Mouse (Mus musculus) G1E (cell line): ENCODE data around the gene Edar. TPM values are rescaled to one million over a fixed set of nuclear protein-coding genes. Genes with fewer than 3 reads are reported as not detected.

Experiments used
- ATAC-seq: 2 replicates; pipeline ENCODE4 v1.8.0; 2016; ENCODE audit warnings: mild to moderate bottlenecking; ENCODE audit not compliant: insufficient number of reproducible peaks, poor library complexity, low FRiP score, severe bottlenecking; ENCODE audit errors: extremely low read depth
- DNase-seq: peaks from one replicate; pipeline ENCODE4 v3.0.0; 2012; ENCODE audit warnings: low spot score
- H3K27me3 ChIP-seq: 2 replicates; pipeline ENCODE4 v1.6.1; 2012; ENCODE audit warnings: mild to moderate bottlenecking, low read length, inconsistent platforms; ENCODE audit not compliant: insufficient read depth
- H3K36me3 ChIP-seq: replicated peaks from 2 replicates; pipeline ENCODE3; 2012; ENCODE audit warnings: mild to moderate bottlenecking, inconsistent platforms
- H3K4me1 ChIP-seq: 2 replicates; pipeline ENCODE4 v1.6.1; 2012; ENCODE audit warnings: low read depth, low read length, inconsistent platforms, mixed read lengths; ENCODE audit not compliant: insufficient read depth
- H3K4me3 ChIP-seq: 2 replicates; pipeline ENCODE4 v1.5.1; 2012; ENCODE audit warnings: low read depth, mild to moderate bottlenecking, inconsistent platforms, low read length, moderate library complexity, mixed read lengths
- H3K9me3 ChIP-seq: replicated peaks from 2 replicates; pipeline ENCODE4 v1.6.1; 2012; ENCODE audit warnings: inconsistent platforms
- CTCF ChIP-seq: IDR thresholded peaks from 2 replicates; pipeline ENCODE4 v1.5.1; 2012; ENCODE audit warnings: low read depth, low read length, inconsistent platforms, mixed read lengths
- GATA1 ChIP-seq: IDR thresholded peaks from 2 replicates; pipeline ENCODE4 v1.6.1; 2012; ENCODE audit warnings: borderline replicate concordance, low read length, inconsistent platforms, mixed read lengths
- GATA2 ChIP-seq: IDR thresholded peaks from 2 replicates; pipeline ENCODE4 v1.6.1; 2012; ENCODE audit warnings: low read depth, low read length, inconsistent platforms, borderline replicate concordance
- POLR2AphosphoS5 ChIP-seq: IDR thresholded peaks from 2 replicates; pipeline ENCODE4 v1.6.1; 2012; ENCODE audit warnings: low read depth, low read length, inconsistent platforms; ENCODE audit not compliant: insufficient replicate concordance
- TAL1 ChIP-seq: conservative IDR thresholded peaks from 2 replicates; pipeline ENCODE4 v1.6.1; 2012; ENCODE audit warnings: low read depth, low read length, inconsistent platforms, mixed read lengths
- polyA plus RNA-seq: library from polyadenylated mRNA; stranded (reverse); fragments of >175 nt; gene quantifications from 2 replicates; pipeline ENCODE4 v1.2.3, GENCODE M21; 2012
- total RNA-seq, 2 experiments: library from RNA; stranded (forward) in 1 of 2; stranded (reverse) in 1 of 2; fragments of 200-1000 nt in 1 of 2; fragments of >200 nt in 1 of 2; fragmentation: Nextera tagmentation in 1 of 2; gene quantifications; 2 replicates each; pipeline ENCODE4 v1.2.3; 2014 to 2017

Edar gene
- total and polyA plus RNA-seq, 3 experiments, result not detected

- DNase-seq (no peak), ATAC-seq (no peak)
- Histone ChIP-seq H3K4me3 (no peak overlapping the region), H3K4me1 (no peaks in the 10 kb centered on the region), H3K9me3 (no peaks in the 10 kb centered on the region), H3K36me3 (no peaks in the 10 kb centered on the region), H3K27me3 (no peaks in the 10 kb centered on the region)
- no peak for TF ChIP-seq TAL1
Measured at GRCm38 (mm10) chr10:58663868-58664267, 11.6 kb downstream of the Edar start.

DNA sequence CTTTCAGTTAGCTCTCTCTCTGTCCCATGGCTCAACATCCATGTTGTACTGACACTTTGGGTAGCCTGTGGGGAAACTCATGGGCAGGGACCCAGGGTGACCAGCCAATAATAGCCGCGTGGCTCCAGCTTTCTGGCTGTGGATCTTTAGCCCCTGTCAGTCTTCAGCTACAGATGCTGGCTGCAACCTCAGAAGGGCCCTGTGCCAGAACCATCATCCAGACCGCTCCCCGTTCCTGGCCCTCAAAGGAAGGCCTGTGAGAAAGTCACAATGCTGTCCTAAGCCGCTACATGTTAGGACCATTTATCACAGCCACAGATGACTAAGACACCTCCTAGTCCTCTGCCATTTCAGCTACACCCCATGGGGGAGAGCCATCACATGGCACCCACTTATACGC is 12.0 kb downstream of the Edar start:
- DNase-seq (no peak), ATAC-seq (no peak)
- Histone ChIP-seq H3K27me3 (no peaks in the 10 kb centered on the region), H3K4me1 (no peaks in the 10 kb centered on the region), H3K9me3 (no peaks in the 10 kb centered on the region), H3K4me3 (no peak overlapping the region), H3K36me3 (no peaks in the 10 kb centered on the region)
- TF ChIP-seq POLR2AphosphoS5 (no peak), GATA2 (no peak), TAL1 (no peak), GATA1 (no peak), CTCF (no peak)

DNA sequence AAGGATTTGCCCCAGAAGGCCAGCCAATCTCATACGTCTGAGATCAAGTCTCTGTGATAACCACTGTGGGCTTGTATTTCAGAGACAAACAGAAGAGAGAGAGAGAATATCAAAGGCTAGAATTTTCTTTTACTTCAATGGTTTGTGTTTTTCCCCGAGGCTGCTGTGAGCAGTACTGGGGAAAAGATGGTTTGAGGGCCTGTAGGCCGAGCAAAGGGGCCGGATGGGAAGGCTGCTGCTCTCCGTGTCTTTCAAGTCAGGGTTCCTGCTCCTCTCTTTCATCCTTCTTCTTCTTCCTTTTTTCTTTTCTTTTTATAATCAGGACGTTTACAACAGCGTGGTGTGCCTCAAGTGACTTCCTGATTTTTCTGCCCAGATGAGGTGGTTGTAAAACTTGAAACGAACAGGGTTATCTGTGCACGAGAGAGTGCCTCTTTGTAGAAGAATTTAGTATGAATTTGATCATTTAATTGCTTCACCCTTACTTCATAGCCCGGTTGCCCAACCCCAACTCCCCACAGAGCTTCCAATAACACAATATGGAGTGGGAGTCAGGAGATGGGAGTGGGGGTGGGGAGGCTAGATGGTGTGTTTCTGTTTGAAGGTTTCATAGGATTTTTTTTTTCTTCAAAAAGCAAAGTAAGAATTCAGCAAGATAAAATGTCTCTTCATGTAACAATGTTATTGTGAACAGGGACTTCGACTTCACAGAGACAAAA is 16.0 kb downstream of the Edar start:
- Histone ChIP-seq H3K4me1 (no peaks in the 10 kb centered on the region), H3K9me3 (no peaks in the 10 kb centered on the region), H3K27me3 (no peaks in the 10 kb centered on the region), H3K4me3 (no peak overlapping the region), H3K36me3 (no peaks in the 10 kb centered on the region)
- no peak for ATAC-seq
- no peak for TF ChIP-seq GATA1
- no peak for DNase-seq

- DNase-seq, result no peak
- Histone ChIP-seq H3K4me3 (no peak overlapping the region), H3K36me3 (no peaks in the 10 kb centered on the region), H3K4me1 (no peaks in the 10 kb centered on the region), H3K9me3 (no peaks in the 10 kb centered on the region), H3K27me3 (no peaks in the 10 kb centered on the region)
- no peak for ATAC-seq
- TF ChIP-seq POLR2AphosphoS5 (no peak), TAL1 (no peak), CTCF (no peak), GATA2 (no peak), GATA1 (no peak)
Measured at GRCm38 (mm10) chr10:58657731-58658130, 17.7 kb downstream of the Edar start.

DNA sequence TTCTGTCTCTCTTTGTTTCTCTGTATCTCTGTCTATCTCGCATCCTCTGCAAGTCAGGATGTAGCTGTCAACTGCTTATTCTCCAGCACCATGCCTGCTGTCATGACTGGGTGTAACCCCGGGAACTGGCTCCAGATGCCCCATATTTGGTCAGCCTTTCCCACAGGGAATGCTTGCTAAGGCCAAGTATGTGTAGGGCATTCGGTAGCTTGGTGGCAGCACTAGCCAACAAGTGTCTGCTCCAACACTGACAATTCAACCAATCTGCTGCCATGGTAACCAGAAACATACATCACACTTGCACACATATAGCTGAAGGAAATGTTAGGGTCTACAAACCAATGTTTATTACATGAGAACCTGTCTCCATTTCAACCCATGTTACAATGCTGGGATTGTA is 21.8 kb downstream of the Edar start:
- Histone ChIP-seq H3K4me3 (no peak overlapping the region), H3K4me1 (no peaks in the 10 kb centered on the region), H3K27me3 (no peaks in the 10 kb centered on the region), H3K36me3 (no peaks in the 10 kb centered on the region), H3K9me3 (no peaks in the 10 kb centered on the region)
- no peak for ATAC-seq
- TF ChIP-seq POLR2AphosphoS5 (no peak), GATA2 (no peak), GATA1 (no peak), CTCF (no peak), TAL1 (no peak)
- DNase-seq, result no peak

GRCm38 (mm10) chr10:58652418-58653394 is 22.7 kb downstream of the Edar start:
- no peak for DNase-seq
- ATAC-seq, result no peak
- H3K9me3 ChIP-seq, result no peaks in the 10 kb centered on the region
- H3K4me1 ChIP-seq, result no peaks in the 10 kb centered on the region
- no peak overlapping the region for H3K4me3 ChIP-seq
- no peak for TF ChIP-seq POLR2AphosphoS5
- no peak for TF ChIP-seq CTCF
- TF ChIP-seq GATA2, result no peak
- TF ChIP-seq TAL1, result no peak
- no peak for TF ChIP-seq GATA1
- H3K36me3 ChIP-seq, result no peaks in the 10 kb centered on the region
- no peaks in the 10 kb centered on the region for H3K27me3 ChIP-seq
